Mouse (Mus musculus) neural tube, embryonic 11.5 days (tissue): ENCODE measurements at regions not wholly inside any gene's neighbourhood (a gene's known extent, or its start where the extent isn't known, plus 50 kb on each side); places are given as distances from the start of the nearest gene placed in this dataset.

Source experiments
- ATAC-seq: fragments of 200-750 bp; cut with Nextera tagmentation; 2 replicates; pipeline ENCODE4 v1.8.0; 2017; ENCODE audit warnings: moderate number of reproducible peaks, mild to moderate bottlenecking, moderate TSS enrichment, moderate library complexity; ENCODE audit not compliant: insufficient read depth, low FRiP score, low TSS enrichment
- DNase-seq: peaks from one replicate; pipeline ENCODE4 v3.0.0-alpha.2; 2015; ENCODE audit warnings: low spot score
- H3K27ac ChIP-seq: fragments of 300-500 bp; sonication (generic); 2 replicates; pipeline ENCODE4 v1.5.1; 2014; ENCODE audit warnings: low read depth, mild to moderate bottlenecking, low read length
- H3K27me3 ChIP-seq: fragments of 300-500 bp; sonication (generic); 2 replicates; pipeline ENCODE4 v1.6.1; 2014; ENCODE audit warnings: mild to moderate bottlenecking, low read length, mixed read lengths; ENCODE audit not compliant: control insufficient read depth, insufficient read depth
- H3K36me3 ChIP-seq: fragments of 300-500 bp; sonication (generic); 2 replicates; pipeline ENCODE4 v1.6.1; 2014; ENCODE audit warnings: mild to moderate bottlenecking, low read length, moderate library complexity, mixed read lengths; ENCODE audit not compliant: control insufficient read depth, insufficient read depth
- H3K4me1 ChIP-seq: fragments of 300-500 bp; sonication (generic); 2 replicates; pipeline ENCODE4 v1.6.1; 2014; ENCODE audit warnings: low read length, mixed read lengths; ENCODE audit not compliant: control insufficient read depth, insufficient read depth
- H3K4me2 ChIP-seq: fragments of 300-500 bp; sonication (generic); 2 replicates; pipeline ENCODE4 v1.6.1; 2014; ENCODE audit warnings: low read depth, mild to moderate bottlenecking, moderate library complexity
- H3K4me3 ChIP-seq: fragments of 300-500 bp; sonication (generic); 2 replicates; pipeline ENCODE4 v1.5.1; 2014; ENCODE audit warnings: low read depth, low read length
- H3K9ac ChIP-seq: fragments of 300-500 bp; sonication (generic); 2 replicates; pipeline ENCODE4 v1.6.1; 2014; ENCODE audit warnings: mild to moderate bottlenecking, low read length
- H3K9me3 ChIP-seq: fragments of 300-500 bp; sonication (generic); 2 replicates; pipeline ENCODE4 v1.6.1; 2016; ENCODE audit warnings: low read length; ENCODE audit not compliant: control insufficient read depth
- WGBS: fragments of 180-500 bp; shearing (Covaris S2); extraction: QIAGEN DNeasy Blood & Tissue Kit; methylation state at CpG from one replicate; pipeline ENCODE4 v1.1.7; 2014; 5-methylcytosine and 5-hydroxymethylcytosine counted together

- peak; percentile 67 for DNase-seq
- 21% methylated on average over 12 of the region's 12 CpGs for WGBS
- ATAC-seq, result peak; percentile 74
- peaks cover 4% of the 10 kb centered on the region; the same call in 1 of the 2 replicates for H3K4me1 ChIP-seq
- no peaks in the 10 kb centered on the region for H3K36me3 ChIP-seq
- no peak overlapping the region for H3K9ac ChIP-seq
- H3K4me2 ChIP-seq, result 0 out of 2 replicates have a peak overlapping the region, but pooled peaks have one; percentile 14
- H3K27me3 ChIP-seq, result 0 out of 2 replicates have a peak, but pooled peaks cover 2% of the 10 kb centered on the region
- H3K27ac ChIP-seq, result no peak overlapping the region
- no peak overlapping the region for H3K4me3 ChIP-seq
- H3K9me3 ChIP-seq, result no peaks in the 10 kb centered on the region
These were observed 450.7 kb downstream of the Ccdc171 start for GRCm38 (mm10) chr4:83976067-83976466.

GRCm38 (mm10) chr4:83979088-83979487, 453.7 kb downstream of the Ccdc171 start:
- Histone ChIP-seq H3K9me3 (no peaks in the 10 kb centered on the region), H3K4me1 (peaks cover 4% of the 10 kb centered on the region; the same call in 1 of the 2 replicates), H3K4me2 (no peak overlapping the region), H3K9ac (no peak overlapping the region), H3K27me3 (0 out of 2 replicates have a peak, but pooled peaks cover 2% of the 10 kb centered on the region), H3K4me3 (no peak overlapping the region), H3K27ac (no peak overlapping the region), H3K36me3 (no peaks in the 10 kb centered on the region)
- DNase-seq, result no peak
- no peak for ATAC-seq
- 76% methylated on average over 4 of the region's 4 CpGs for WGBS

- H3K4me3 ChIP-seq, result no peak overlapping the region
- DNase-seq (no peak), ATAC-seq (no peak)
- no peak overlapping the region for H3K9ac ChIP-seq
- H3K27ac ChIP-seq, result no peak overlapping the region
- H3K9me3 ChIP-seq, result no peaks in the 10 kb centered on the region
- no peaks in the 10 kb centered on the region; the same call in 1 of the 2 replicates for H3K4me1 ChIP-seq
- no peak overlapping the region for H3K4me2 ChIP-seq
- H3K27me3 ChIP-seq, result no peaks in the 10 kb centered on the region
- H3K36me3 ChIP-seq, result no peaks in the 10 kb centered on the region
- 86% methylated on average over 15 of the region's 15 CpGs for WGBS
These were observed 459.5 kb downstream of the Ccdc171 start for GRCm38 (mm10) chr4:83984671-83985391.

DNA sequence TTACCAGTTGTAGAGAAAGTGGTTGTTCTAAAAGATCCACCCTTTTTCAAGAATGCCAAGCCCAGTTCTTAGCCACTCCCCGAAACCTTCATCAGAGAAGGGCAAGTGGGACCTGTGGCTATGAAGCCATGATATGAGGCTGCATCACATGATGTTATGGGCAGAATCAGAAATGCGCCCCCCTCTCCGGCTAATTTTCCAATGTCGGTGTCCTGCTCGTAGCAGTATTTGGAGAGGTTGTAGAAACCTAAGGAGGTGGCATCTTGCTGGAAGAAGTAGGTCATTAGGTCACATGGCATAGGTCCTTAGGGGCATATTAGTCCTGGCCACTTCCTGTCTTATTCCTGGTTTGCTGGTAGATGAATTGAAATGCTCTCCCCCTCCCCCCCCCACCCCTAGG, 460.1 kb downstream of the Ccdc171 start:
- Histone ChIP-seq H3K4me1 (peaks cover 2% of the 10 kb centered on the region; the same call in 1 of the 2 replicates), H3K27me3 (no peaks in the 10 kb centered on the region), H3K9ac (no peak overlapping the region), H3K27ac (no peak overlapping the region), H3K36me3 (no peaks in the 10 kb centered on the region), H3K4me3 (no peak overlapping the region), H3K9me3 (no peaks in the 10 kb centered on the region), H3K4me2 (no peak overlapping the region)
- 89% methylated on average over 5 of the region's 5 CpGs for WGBS
- DNase-seq (no peak), ATAC-seq (no peak)

- H3K36me3 ChIP-seq, result no peaks in the 10 kb centered on the region
- H3K4me3 ChIP-seq, result no peak overlapping the region
- no peak overlapping the region for H3K9ac ChIP-seq
- ATAC-seq, result no peak
- H3K4me1 ChIP-seq, result peaks cover 3% of the 10 kb centered on the region; the same call in 1 of the 2 replicates
- 80% methylated on average over 13 of the region's 13 CpGs for WGBS
- no peaks in the 10 kb centered on the region for H3K9me3 ChIP-seq
- no peak overlapping the region for H3K27ac ChIP-seq
- H3K27me3 ChIP-seq, result no peaks in the 10 kb centered on the region
- no peak overlapping the region for H3K4me2 ChIP-seq
- DNase-seq, result no peak
These were observed 461.8 kb downstream of the Ccdc171 start for GRCm38 (mm10) chr4:83986951-83987822.

DNA sequence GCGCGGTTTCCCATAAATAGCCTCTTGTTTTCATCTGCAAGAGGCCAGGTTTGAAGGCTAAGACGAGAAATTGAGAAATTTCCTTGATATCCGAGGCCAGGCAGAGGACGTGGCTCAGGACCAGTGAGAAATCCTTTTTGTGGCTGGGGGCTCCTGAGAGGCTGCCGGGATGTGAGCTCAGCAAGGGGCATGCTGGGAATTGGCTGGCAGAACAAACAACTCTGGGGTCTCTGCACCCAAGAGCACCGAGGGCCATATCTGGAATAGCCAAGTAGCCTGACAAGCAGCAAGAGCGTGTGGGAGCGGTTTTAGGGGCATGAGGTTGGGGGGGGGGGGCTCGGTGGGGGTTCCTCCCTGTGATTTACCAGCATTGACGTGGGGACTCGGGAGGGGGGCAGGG, 462.5 kb downstream of the Ccdc171 start:
- 43% methylated on average over 12 of the region's 12 CpGs for WGBS
- peaks cover 3% of the 10 kb centered on the region; the same call in 1 of the 2 replicates for H3K4me1 ChIP-seq
- no peak overlapping the region for H3K9ac ChIP-seq
- ATAC-seq (no peak), DNase-seq (no peak)
- H3K36me3 ChIP-seq, result no peaks in the 10 kb centered on the region
- no peak overlapping the region for H3K27ac ChIP-seq
- H3K9me3 ChIP-seq, result no peaks in the 10 kb centered on the region
- H3K27me3 ChIP-seq, result no peaks in the 10 kb centered on the region
- H3K4me3 ChIP-seq, result no peak overlapping the region
- H3K4me2 ChIP-seq, result no peak overlapping the region

DNA sequence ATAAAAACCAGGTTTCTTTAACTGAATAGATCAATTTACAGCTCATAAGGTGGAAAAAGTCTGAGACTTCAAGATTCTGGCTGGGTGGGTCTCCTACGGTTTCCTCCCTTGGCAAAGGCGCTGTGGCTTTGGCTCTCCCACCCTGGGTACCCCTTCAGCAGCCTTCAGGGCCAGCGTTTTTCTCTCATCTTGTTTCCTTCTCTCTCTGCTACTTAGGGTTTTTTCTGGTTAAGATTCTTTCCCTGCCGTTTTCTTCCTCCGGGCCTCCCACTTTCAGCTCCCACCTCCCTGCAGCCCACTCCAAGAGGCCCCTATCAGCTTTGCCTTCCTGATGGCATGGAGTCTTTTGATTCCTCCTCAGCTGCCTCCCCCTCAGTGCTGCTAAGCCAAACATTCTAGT, 463.0 kb downstream of the Ccdc171 start:
- no peak overlapping the region for H3K9ac ChIP-seq
- no peak overlapping the region for H3K4me3 ChIP-seq
- H3K27ac ChIP-seq, result no peak overlapping the region
- 43% methylated on average over 5 of the region's 5 CpGs for WGBS
- no peak overlapping the region for H3K4me2 ChIP-seq
- no peaks in the 10 kb centered on the region for H3K36me3 ChIP-seq
- H3K4me1 ChIP-seq, result peaks cover 3% of the 10 kb centered on the region; the same call in 1 of the 2 replicates
- ATAC-seq (no peak), DNase-seq (no peak)
- no peaks in the 10 kb centered on the region for H3K9me3 ChIP-seq
- no peaks in the 10 kb centered on the region for H3K27me3 ChIP-seq

DNA sequence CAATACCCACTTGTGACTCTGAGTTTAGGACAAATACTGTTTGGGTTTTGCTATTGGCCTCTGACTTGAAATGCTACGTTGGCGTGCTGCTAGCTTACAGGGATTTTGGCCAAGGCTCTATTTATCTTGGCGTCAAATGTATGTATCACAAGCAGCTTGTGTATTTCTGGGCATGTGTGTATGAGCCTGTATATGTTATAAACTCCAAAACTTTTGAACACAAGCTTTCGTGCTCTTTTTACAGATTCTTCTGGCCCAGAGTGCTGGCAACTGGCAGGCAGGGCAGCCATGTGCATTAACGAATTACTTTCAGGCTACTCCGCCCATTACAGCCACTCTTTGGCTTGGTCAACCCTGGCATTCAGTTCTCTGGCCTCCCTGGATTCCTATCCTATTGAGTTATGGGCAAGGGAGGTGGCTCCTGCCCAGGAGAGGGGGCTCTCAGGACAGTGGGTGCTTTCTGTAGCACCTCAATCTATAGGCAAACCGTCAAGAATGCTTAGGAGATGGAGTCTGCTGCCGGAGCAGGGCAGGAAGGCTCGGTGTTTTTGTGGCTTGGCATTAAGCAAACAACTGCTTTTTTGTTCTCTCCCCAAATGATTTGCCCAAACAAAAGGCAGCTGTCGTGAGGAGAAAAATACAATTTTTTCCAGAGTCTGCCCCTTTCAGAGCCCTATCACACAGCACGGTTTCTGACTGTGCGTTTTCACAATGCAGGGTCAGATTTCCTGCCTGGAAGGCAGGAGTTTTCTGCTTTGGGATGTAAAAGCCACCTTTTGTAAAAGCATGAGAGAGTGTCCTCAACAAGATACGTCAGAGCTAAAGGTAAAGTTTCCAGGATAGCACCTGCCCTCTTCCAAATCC, 465.0 kb downstream of the Ccdc171 start:
- DNase-seq, result no peak
- 54% methylated on average over 13 of the region's 13 CpGs for WGBS
- H3K27ac ChIP-seq, result no peak overlapping the region

More for the DNA sequence above, 465.0 kb downstream of the Ccdc171 start:
- Histone ChIP-seq H3K4me3 (no peak overlapping the region), H3K27me3 (no peaks in the 10 kb centered on the region), H3K4me2 (no peak overlapping the region), H3K36me3 (no peaks in the 10 kb centered on the region), H3K9ac (no peak overlapping the region), H3K4me1 (peaks cover 3% of the 10 kb centered on the region; the same call in 1 of the 2 replicates), H3K9me3 (no peaks in the 10 kb centered on the region)
- ATAC-seq, result no peak; the same call in 1 of the 2 replicates
